Mouse (Mus musculus) myocyte (in vitro differentiated cells): ENCODE results near the gene Clec11a. TPM values are rescaled to one million over a fixed set of nuclear protein-coding genes. Genes with fewer than 3 reads are reported as not detected.
A peak's percentile ranks its signal among the peaks of the same experiment; 100 is the strongest.

ENCODE experiments used
- H3K27me3 ChIP-seq: one replicate; pipeline ENCODE4 v1.6.1; 2011; ENCODE audit not compliant: control insufficient read depth, insufficient read depth, insufficient read length
- H3K36me3 ChIP-seq: one replicate; pipeline ENCODE4 v1.6.1; 2011; ENCODE audit not compliant: control insufficient read depth, insufficient read depth
- H3K4me2 ChIP-seq: one replicate; pipeline ENCODE4 v1.6.1; 2011; ENCODE audit warnings: low read depth, control low read depth
- H3K4me3 ChIP-seq: one replicate; pipeline ENCODE4 v1.5.1; 2011; ENCODE audit warnings: mild to moderate bottlenecking, control low read depth, moderate library complexity
- H3K79me2 ChIP-seq: one replicate; pipeline ENCODE4 v1.6.1; 2011; ENCODE audit not compliant: control insufficient read depth, insufficient read depth
- H3ac ChIP-seq: one replicate; pipeline ENCODE4 v1.6.1; 2011; ENCODE audit not compliant: control insufficient read depth, insufficient read length
- CEBPB ChIP-seq: IDR thresholded peaks from 2 replicates; pipeline ENCODE4 v1.6.1; 2011; ENCODE audit warnings: mild to moderate bottlenecking, moderate library complexity; ENCODE audit not compliant: poor library complexity, insufficient read depth, severe bottlenecking
- E2F4 ChIP-seq: IDR thresholded peaks from one replicate; pipeline ENCODE4 v1.6.1; 2011; ENCODE audit warnings: mild to moderate bottlenecking, control low read depth, moderate library complexity; ENCODE audit not compliant: insufficient read depth
- MAX ChIP-seq: IDR thresholded peaks from one replicate; pipeline ENCODE4 v1.6.1; 2011; ENCODE audit warnings: low read depth, mild to moderate bottlenecking, control low read depth
- MYOD1 ChIP-seq, 3 experiments: IDR thresholded peaks; one replicate each; pipeline ENCODE4 v1.6.1; 2011; ENCODE audit warnings: control low read depth in 2 of 3, low read depth in 2 of 3, mild to moderate bottlenecking in 2 of 3, moderate library complexity in 1 of 3; ENCODE audit not compliant: insufficient read length in 2 of 3, control insufficient read depth in 1 of 3
- MYOG ChIP-seq, 3 experiments: IDR thresholded peaks; one replicate each; pipeline ENCODE4 v1.6.1; 2011; ENCODE audit warnings: control low read depth in 2 of 3, low read depth in 2 of 3, mild to moderate bottlenecking in 2 of 3; ENCODE audit not compliant: insufficient read length in 2 of 3, control insufficient read depth in 1 of 3, insufficient read depth in 1 of 3
- POLR2A ChIP-seq: IDR thresholded peaks from one replicate; pipeline ENCODE4 v1.6.1; 2011; ENCODE audit warnings: low read depth, mild to moderate bottlenecking, control low read depth, moderate library complexity; ENCODE audit not compliant: insufficient read length
- POLR2AphosphoS2 ChIP-seq: IDR thresholded peaks from one replicate; pipeline ENCODE4 v1.6.1; 2011; ENCODE audit warnings: low read depth, control low read depth; ENCODE audit not compliant: insufficient read length
- REST ChIP-seq: IDR thresholded peaks from one replicate; pipeline ENCODE4 v1.6.1; 2011; ENCODE audit warnings: mild to moderate bottlenecking, control low read depth, moderate library complexity; ENCODE audit not compliant: insufficient read depth, insufficient read length
- SRF ChIP-seq: IDR thresholded peaks from one replicate; pipeline ENCODE4 v1.6.1; 2011; ENCODE audit warnings: low read depth; ENCODE audit not compliant: control insufficient read depth, insufficient read length
- TCF12 ChIP-seq: IDR thresholded peaks from one replicate; pipeline ENCODE4 v1.6.1; 2011; ENCODE audit warnings: mild to moderate bottlenecking, control low read depth; ENCODE audit not compliant: poor library complexity, insufficient read depth, severe bottlenecking
- TCF3 ChIP-seq: IDR thresholded peaks from one replicate; pipeline ENCODE4 v1.6.1; 2011; ENCODE audit warnings: low read depth, control low read depth; ENCODE audit not compliant: insufficient read length
- USF1 ChIP-seq: IDR thresholded peaks from one replicate; pipeline ENCODE4 v1.6.1; 2011; ENCODE audit warnings: low read depth, mild to moderate bottlenecking, control low read depth, moderate library complexity
- polyA plus RNA-seq: library from polyadenylated mRNA; unstranded; fragments of >200 nt; fragmentation: generic; extraction: Trizol; gene quantifications from one replicate; pipeline ENCODE4 v1.2.1, GENCODE M21; 2012; ENCODE audit warnings: missing spikeins

Gene Clec11a
- polyA plus RNA-seq, 1 experiment = 0.60 TPM

- no peak for TF ChIP-seq TCF12
- Histone ChIP-seq H3ac (no peak overlapping the region), H3K4me2 (no peak overlapping the region), H3K79me2 (no peaks in the 10 kb centered on the region), H3K4me3 (no peak overlapping the region), H3K36me3 (no peaks in the 10 kb centered on the region), H3K27me3 (peaks cover 95% of the 10 kb centered on the region)
Observed at GRCm38 (mm10) chr7:44351881-44352749, 45.4 kb upstream of the Clec11a start.

- Histone ChIP-seq H3K36me3 (no peaks in the 10 kb centered on the region), H3K4me3 (no peak overlapping the region), H3K27me3 (peaks cover 88% of the 10 kb centered on the region), H3K79me2 (no peaks in the 10 kb centered on the region), H3K4me2 (peak overlapping the region; percentile 79), H3ac (no peak overlapping the region)
- no peak for TF ChIP-seq POLR2AphosphoS2
- TF ChIP-seq E2F4 = no peak
- TF ChIP-seq TCF3 = no peak
- TF ChIP-seq REST = no peak
- TF ChIP-seq POLR2A = no peak
- no peak for TF ChIP-seq SRF
- no peak for TF ChIP-seq USF1
- no peak for TF ChIP-seq MYOD1 (IDR thresholded peaks at IDR 0.05; ENCODE audit: control insufficient read depth in 1 of 3, insufficient read length in 2 of 3, low read depth in 2 of 3)
Observed at GRCm38 (mm10) chr7:44350957-44351711, 44.4 kb upstream of the Clec11a start.

DNA sequence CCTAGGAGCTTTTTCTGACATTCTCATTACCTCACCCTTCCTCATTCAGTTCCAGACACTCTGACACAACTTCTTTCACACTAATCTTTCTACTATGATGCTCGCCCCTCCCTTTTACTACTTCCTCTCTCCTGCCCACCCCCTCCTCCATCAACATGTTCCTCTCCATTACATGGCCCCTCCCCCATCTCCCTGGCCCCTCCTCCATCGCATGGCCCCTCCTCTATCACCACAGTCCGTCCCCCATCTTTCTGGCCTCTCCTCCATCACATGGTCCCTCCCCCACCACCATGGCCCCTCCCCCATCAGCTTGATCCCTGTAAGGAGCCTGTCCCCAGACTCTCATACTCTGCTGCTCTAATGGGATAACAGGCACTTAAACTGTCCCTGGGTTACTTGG lies 42.3 kb upstream of the Clec11a start:
- TF ChIP-seq TCF12 (no peak), POLR2A (no peak), TCF3 (no peak), MYOD1 (IDR thresholded peaks at IDR 0.05; ENCODE audit: control insufficient read depth in 1 of 3, insufficient read length in 2 of 3, low read depth in 2 of 3) (no peak), MYOG (IDR thresholded peaks at IDR 0.05; ENCODE audit: control insufficient read depth in 1 of 3, insufficient read depth in 1 of 3, insufficient read length in 2 of 3, low read depth in 2 of 3) (no peak), REST (no peak), E2F4 (no peak), MAX (no peak), CEBPB (no peak), SRF (no peak), POLR2AphosphoS2 (no peak)
- H3K4me3 ChIP-seq = no peak overlapping the region
- H3K79me2 ChIP-seq = no peaks in the 10 kb centered on the region
- H3K27me3 ChIP-seq = peaks cover 84% of the 10 kb centered on the region
- H3K4me2 ChIP-seq = no peak overlapping the region
- H3ac ChIP-seq = no peak overlapping the region
- no peaks in the 10 kb centered on the region for H3K36me3 ChIP-seq

DNA sequence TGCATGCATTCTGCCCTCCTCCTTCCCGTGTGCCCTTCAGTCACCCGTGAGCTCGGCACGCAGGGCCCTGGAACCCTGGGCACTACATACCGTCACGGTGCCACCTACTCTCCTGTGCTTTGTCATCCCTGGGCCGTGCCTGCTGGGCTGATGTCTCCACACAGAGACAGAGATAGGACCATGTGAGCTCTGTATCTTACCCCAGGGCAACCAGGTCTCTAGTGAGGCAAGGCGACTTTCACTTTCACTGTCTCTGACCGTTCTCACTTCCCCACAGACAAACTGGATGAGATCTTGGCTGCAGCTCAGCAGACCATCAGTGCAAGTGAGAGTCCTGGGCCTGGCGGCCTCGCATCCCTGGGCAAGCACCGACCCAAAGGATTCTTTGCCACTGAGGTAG lies 37.9 kb upstream of the Clec11a start:
- H3K79me2 ChIP-seq = no peaks in the 10 kb centered on the region
- TF ChIP-seq TCF3 (no peak), REST (no peak), TCF12 (no peak), USF1 (no peak), SRF (no peak), MYOG (IDR thresholded peaks at IDR 0.05; ENCODE audit: control insufficient read depth in 1 of 3, insufficient read depth in 1 of 3, insufficient read length in 2 of 3, low read depth in 2 of 3) (no peak), MYOD1 (IDR thresholded peaks at IDR 0.05; ENCODE audit: control insufficient read depth in 1 of 3, insufficient read length in 2 of 3, low read depth in 2 of 3) (no peak), POLR2A (no peak), MAX (no peak)
- H3K4me2 ChIP-seq = peak overlapping the region; percentile 45
- no peak overlapping the region for H3K4me3 ChIP-seq
- no peaks in the 10 kb centered on the region for H3K36me3 ChIP-seq
- H3ac ChIP-seq = no peak overlapping the region
- peaks cover 77% of the 10 kb centered on the region for H3K27me3 ChIP-seq

GRCm38 (mm10) chr7:44343459-44344015 lies 36.8 kb upstream of the Clec11a start:
- TF ChIP-seq MYOG (IDR thresholded peaks at IDR 0.05; ENCODE audit: control insufficient read depth in 1 of 3, insufficient read depth in 1 of 3, insufficient read length in 2 of 3, low read depth in 2 of 3) (no peak), MAX (no peak), REST (no peak), POLR2AphosphoS2 (no peak), CEBPB (no peak), POLR2A (no peak), TCF12 (no peak), MYOD1 (IDR thresholded peaks at IDR 0.05; ENCODE audit: control insufficient read depth in 1 of 3, insufficient read length in 2 of 3, low read depth in 2 of 3) (no peak), TCF3 (no peak), SRF (no peak), USF1 (no peak), E2F4 (no peak)
- no peak overlapping the region for H3K4me2 ChIP-seq
- no peak overlapping the region for H3ac ChIP-seq
- H3K79me2 ChIP-seq = no peaks in the 10 kb centered on the region
- no peak overlapping the region for H3K4me3 ChIP-seq
- peaks cover 74% of the 10 kb centered on the region for H3K27me3 ChIP-seq
- no peaks in the 10 kb centered on the region for H3K36me3 ChIP-seq
